Mouse (Mus musculus): Measurements from ENCODE around the gene Bcap29.
A peak's percentile ranks its signal among the peaks of the same experiment; 100 is the strongest.
"Not testable (repeated sequence)": the region's sequence is repeated elsewhere in the genome, so short reads cannot be mapped to it uniquely, and the experiment has no call there.

Gene Bcap29

DNA sequence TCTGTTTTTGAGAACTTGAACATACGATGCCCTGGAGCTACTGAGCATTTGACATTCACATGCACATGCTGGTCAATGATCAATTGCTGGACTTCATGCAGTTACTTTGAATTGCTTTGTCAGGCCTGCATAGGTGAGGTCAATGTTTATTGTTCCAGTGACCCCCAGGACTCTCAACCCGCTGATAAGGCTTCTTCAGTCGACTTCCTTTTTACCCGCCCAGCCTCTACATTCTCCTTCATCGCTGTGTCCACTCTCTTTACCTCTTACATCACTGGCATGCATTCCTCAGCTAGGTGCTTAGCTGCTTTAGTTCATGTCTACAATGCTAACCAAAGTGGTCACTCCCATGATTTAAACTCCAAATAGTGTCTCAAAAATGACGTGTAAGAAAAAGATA lies 30.9 kb downstream of the Bcap29 start:
- H3K27me3 ChIP-seq (ENCODE audit: control insufficient read depth, insufficient read depth, low read length, poor library complexity, severe bottlenecking) = no peaks in the 10 kb centered on the region
- peaks cover 4% of the 10 kb centered on the region; the same call in 1 of the 2 replicates for H3K36me3 ChIP-seq (ENCODE audit: control insufficient read depth, insufficient read depth, low read length, poor library complexity, severe bottlenecking)
- no peak for DNase-seq (ENCODE audit: low read depth, low spot score)

DNA sequence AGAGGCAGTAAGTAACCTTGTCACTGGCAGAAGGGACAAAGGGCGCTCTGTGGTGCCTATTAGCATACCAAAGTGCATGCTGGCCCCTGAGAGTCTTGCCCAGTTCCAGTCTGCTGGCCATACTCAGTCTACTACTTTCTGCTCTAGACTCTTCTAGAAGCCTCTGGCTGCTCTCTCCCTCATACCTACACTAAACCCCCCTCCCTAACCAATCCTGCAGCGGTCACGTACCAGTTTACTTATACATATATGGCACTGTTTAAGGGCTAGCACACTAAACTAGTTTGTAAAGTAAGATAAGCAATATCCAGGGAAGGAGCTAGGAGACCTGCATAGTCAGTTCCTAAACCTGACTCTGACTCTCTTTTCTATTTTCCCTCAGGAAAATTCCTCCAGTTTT lies 40.2 kb downstream of the Bcap29 start:
- no peaks in the 10 kb centered on the region for H3K27me3 ChIP-seq (ENCODE audit: control insufficient read depth, insufficient read depth, low read length, poor library complexity, severe bottlenecking)
- no peak for DNase-seq (ENCODE audit: low read depth, low spot score)

DNA sequence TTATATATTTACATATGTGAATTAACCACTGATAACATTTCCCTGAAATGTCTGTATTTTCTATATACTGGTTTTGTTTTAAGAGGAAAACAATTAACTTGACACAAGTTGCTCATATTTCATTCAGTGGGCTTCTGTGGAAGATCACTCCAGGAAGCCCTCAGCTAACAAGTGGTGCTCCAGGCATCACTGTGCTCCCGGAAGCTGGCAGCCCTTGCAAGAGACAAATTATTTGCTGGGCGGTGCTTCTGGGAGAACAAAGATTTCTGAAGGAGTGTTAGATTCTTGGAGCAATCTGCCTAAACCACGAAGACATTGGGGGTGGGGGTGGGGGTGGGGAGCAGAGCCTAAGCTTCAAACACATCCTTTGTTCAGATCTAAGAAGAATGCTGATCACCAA lies 42.4 kb downstream of the Bcap29 start:
- no peak for DNase-seq (ENCODE audit: low read depth, low spot score)

More for the DNA sequence above, 40.2 kb downstream of the Bcap29 start:
- peaks cover 1% of the 10 kb centered on the region for H3K36me3 ChIP-seq (ENCODE audit: control insufficient read depth, insufficient read depth, low read length, poor library complexity, severe bottlenecking)

DNA sequence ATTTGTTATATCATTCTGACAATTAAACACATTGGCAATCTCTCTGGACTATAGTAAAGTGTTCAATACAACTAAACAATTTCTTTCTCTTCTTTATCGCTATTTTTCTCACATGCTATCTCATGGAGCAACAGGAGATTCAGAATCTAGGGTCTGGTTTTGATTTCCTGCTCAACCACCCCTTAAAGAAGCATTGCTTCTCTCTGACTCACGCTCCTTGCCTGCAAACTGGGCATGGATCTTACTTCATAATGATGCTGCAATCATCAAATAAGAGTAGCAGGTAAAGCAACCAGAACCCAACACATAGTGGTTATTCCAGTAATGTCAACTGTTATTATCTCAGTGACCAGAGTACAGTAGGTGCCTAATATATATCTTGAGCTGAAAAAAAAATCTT lies 50.7 kb downstream of the Bcap29 start:
- Histone ChIP-seq H3K36me3 (ENCODE audit: control insufficient read depth, insufficient read depth, low read length, poor library complexity, severe bottlenecking) (no peaks in the 10 kb centered on the region), H3K27me3 (ENCODE audit: control insufficient read depth, insufficient read depth, low read length, poor library complexity, severe bottlenecking) (no peaks in the 10 kb centered on the region)
- DNase-seq (ENCODE audit: low read depth, low spot score) = no peak

More for the DNA sequence above, 42.4 kb downstream of the Bcap29 start:
- Histone ChIP-seq H3K27me3 (ENCODE audit: control insufficient read depth, insufficient read depth, low read length, poor library complexity, severe bottlenecking) (no peaks in the 10 kb centered on the region), H3K36me3 (ENCODE audit: control insufficient read depth, insufficient read depth, low read length, poor library complexity, severe bottlenecking) (peaks cover 1% of the 10 kb centered on the region; the same call in 1 of the 2 replicates)

DNA sequence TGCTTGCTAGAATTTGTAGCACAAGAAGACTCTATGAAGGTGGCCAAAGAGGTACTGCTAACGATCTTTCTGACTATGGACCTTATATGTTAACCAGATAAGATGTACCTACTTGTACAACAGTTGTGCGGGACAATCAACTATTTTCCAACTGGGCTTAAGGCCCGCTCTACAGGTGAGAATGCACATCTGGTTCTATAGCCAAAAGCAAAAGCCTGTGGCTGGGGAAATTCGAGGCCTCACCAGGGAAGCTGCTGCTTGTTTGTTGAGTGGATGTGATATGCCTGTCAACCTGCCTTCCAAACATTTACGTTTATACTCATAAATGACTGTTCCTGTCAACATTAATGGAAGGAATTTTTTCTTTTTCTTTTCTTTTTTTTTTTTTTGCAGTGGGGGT lies 52.4 kb downstream of the Bcap29 start:
- Histone ChIP-seq H3K27me3 (ENCODE audit: control insufficient read depth, insufficient read depth, low read length, poor library complexity, severe bottlenecking) (no peaks in the 10 kb centered on the region), H3K36me3 (ENCODE audit: control insufficient read depth, insufficient read depth, low read length, poor library complexity, severe bottlenecking) (no peaks in the 10 kb centered on the region)
- DNase-seq (ENCODE audit: low read depth, low spot score) = no peak

DNA sequence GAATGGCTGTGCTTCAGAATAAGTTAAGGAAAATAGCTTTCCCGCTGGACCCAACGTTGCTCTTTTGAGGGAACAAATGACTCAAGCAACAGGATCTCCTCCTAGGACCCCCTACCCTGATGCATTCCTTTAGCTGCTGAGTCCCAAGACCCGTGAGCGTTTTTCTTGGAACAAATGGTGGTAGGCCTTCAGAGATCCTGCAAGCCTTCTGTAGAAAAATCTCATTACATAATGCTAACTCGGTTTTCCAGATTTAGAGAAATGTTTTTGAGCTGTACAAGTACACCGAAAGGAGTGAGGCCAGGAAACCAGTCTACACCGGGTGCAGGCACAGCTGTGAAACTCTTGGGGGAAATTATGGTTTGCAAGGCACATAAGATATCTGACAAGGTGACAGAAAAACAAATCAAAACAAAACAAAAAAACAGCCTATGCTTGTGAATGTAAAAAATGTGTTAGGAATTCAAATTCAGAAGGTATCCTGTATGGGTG lies 53.1 kb downstream of the Bcap29 start:
- H3K27me3 ChIP-seq (ENCODE audit: control insufficient read depth, insufficient read depth, low read length, poor library complexity, severe bottlenecking) = no peaks in the 10 kb centered on the region
- no peak for DNase-seq (ENCODE audit: low read depth, low spot score)
- H3K36me3 ChIP-seq (ENCODE audit: control insufficient read depth, insufficient read depth, low read length, poor library complexity, severe bottlenecking) = no peaks in the 10 kb centered on the region

DNA sequence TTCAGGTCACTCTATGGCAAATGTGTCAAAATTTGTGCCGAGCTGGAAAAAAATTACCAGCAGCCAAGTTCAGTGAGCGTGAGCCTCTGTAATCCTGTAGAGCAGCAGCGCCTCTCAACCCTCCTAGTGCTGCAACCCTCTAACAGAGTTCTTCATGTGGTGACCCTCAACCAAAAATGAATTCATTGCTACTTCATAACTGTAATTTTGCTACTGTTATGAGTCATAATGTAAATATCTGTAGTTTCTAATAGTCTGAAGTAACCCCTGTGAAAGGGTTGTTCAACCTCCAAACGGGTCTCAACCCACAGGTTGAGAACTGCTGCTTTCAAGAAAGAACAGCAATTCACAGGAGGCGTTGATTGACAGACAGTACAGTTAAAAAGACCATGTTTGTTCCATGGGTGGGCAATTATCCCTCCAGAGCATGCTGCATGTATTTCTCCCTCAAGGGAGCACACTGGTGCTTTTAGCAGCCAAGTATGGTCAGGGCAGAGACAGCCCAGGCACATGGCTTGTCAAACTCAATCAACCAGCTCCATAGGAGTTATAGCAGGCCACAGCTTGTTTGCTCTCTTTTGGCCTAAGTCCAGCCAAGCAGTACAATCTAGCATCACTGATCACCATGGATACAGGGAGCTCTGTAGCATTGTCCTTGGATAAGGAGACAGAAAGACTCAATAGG lies 53.7 kb downstream of the Bcap29 start:
- no peaks in the 10 kb centered on the region for H3K27me3 ChIP-seq (ENCODE audit: control insufficient read depth, insufficient read depth, low read length, poor library complexity, severe bottlenecking)
- no peaks in the 10 kb centered on the region for H3K36me3 ChIP-seq (ENCODE audit: control insufficient read depth, insufficient read depth, low read length, poor library complexity, severe bottlenecking)
- DNase-seq (ENCODE audit: low read depth, low spot score) = no peak

DNA sequence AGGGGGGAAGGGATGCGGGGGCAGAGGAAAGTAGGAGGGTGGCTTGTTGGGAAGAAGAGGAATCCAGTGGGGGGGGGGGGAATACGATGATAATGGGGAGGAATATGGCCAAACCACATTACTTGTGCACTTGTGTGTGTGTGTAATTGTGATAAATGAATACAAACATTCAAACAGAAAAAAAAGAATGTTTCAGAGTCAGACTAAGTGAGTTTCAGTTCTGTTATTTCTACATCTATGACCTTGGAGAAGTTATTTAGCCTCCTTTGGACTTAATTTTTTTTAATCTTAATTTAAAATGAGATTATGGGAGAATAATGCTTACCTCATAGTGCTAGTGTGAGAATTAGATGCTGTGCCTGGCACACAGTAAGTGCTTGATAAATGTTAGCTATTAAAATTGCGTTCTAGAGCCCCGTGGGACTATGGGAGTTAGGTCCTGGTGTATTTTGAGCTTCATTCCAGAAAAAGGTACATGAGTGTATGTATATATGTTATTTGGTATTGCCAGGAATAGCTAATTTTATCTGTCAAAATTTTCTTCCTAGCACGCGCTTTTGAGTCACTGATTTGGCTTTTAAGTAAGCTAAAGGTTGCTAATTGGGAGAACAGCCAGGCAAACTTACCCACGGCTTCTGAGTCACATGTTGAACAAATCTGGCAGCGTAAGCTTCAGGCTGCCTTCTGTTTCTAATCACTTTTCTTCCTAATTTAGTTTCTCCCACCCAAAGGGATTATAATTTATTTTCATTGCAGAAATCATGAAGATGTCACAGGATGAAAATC lies 55.6 kb downstream of the Bcap29 start:
- H3K36me3 ChIP-seq (ENCODE audit: control insufficient read depth, insufficient read depth, low read length, poor library complexity, severe bottlenecking) = no peaks in the 10 kb centered on the region
- H3K27me3 ChIP-seq (ENCODE audit: control insufficient read depth, insufficient read depth, low read length, poor library complexity, severe bottlenecking) = no peaks in the 10 kb centered on the region
- DNase-seq (ENCODE audit: low read depth, low spot score) = no peak

DNA sequence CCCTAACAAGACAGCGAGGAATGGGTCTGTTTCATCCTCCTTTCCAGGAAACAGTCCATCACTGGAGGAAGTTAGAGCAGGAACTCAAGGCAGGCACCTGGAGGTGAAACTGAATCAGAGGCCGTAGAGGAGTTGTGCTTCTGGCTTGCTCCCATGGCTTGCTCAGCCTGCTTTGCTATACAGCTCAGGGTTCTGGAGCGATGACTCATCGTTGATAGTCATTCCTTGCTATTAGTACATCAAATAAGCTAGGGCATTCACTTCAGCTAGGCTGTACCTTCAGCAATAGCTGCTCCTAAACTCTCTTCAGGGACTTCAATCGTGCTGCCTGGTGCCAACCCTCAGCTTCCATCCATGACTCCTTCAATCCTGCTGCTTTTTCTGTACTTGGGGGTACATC lies 60.0 kb downstream of the Bcap29 start:
- no peaks in the 10 kb centered on the region for H3K27me3 ChIP-seq (ENCODE audit: control insufficient read depth, insufficient read depth, low read length, poor library complexity, severe bottlenecking)

DNA sequence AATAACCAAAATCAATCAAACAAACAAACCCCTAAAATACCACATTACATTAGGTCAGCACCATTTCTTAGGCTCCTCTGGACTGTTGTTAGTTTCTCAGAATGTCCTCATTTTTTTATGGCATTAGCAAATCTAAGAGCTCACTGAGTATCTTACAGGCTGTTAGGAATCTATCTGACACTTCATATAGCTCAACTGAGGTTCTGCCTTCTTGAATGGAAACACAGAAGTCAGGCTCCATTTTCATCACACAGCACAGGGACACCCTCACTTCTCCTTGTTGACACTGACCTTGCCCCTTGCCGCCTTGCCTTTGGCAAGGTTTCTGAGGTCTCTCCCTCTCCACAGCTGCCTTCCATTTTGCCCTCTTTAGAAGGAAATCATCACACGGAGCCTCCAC lies 64.7 kb downstream of the Bcap29 start:
- Histone ChIP-seq H3K27me3 (ENCODE audit: control insufficient read depth, insufficient read depth, low read length, poor library complexity, severe bottlenecking) (no peaks in the 10 kb centered on the region), H3K36me3 (ENCODE audit: control insufficient read depth, insufficient read depth, low read length, poor library complexity, severe bottlenecking) (no peaks in the 10 kb centered on the region)
- no peak for DNase-seq (ENCODE audit: low read depth, low spot score)

More for the DNA sequence above, 60.0 kb downstream of the Bcap29 start:
- no peaks in the 10 kb centered on the region for H3K36me3 ChIP-seq (ENCODE audit: control insufficient read depth, insufficient read depth, low read length, poor library complexity, severe bottlenecking)
- no peak for DNase-seq (ENCODE audit: low read depth, low spot score)

DNA sequence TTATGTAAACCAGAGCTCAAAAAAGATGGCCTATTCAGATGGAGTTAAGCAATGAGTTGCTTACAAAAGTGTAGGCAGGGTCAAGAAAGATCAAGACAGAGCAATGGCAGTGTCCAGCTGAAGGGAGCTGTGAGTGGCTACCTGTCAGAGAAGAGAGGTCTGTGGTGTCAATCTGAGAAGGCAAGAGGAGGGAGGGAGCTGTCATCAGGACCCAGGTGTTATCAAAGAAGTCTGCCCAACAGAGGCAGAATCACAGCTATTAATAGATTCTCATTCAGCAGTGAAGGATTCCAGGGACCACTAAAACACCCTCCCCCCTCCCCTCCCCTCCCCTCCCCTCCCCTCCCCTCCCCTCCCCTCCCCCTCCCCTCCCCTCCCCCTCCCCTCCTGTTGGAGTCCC lies 65.8 kb downstream of the Bcap29 start:
- DNase-seq (ENCODE audit: low read depth, low spot score) = no peak
- H3K36me3 ChIP-seq (ENCODE audit: control insufficient read depth, insufficient read depth, low read length, poor library complexity, severe bottlenecking) = no peaks in the 10 kb centered on the region
- no peaks in the 10 kb centered on the region for H3K27me3 ChIP-seq (ENCODE audit: control insufficient read depth, insufficient read depth, low read length, poor library complexity, severe bottlenecking)

DNA sequence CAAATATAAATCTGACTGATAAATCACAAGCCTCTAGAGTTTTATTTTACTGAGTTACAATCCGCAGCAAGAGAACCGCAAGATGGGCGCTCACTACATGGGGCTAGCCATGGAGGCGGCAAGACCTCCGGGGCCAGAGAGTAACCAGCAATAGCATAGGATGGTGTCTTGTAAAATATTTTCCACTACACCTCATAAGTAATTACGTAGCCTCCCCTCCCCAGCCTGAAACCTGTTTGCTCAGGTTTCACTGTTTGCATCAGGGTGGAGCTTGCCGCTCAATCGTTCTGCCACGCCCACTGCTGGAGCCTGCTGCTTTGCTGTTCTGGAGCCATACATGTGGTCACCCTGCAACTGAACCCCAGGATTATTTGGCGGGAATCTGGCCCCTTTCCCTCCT lies 66.9 kb downstream of the Bcap29 start:
- peak; percentile 11 for DNase-seq (ENCODE audit: low read depth, low spot score)
- not testable (repeated sequence) for H3K27me3 ChIP-seq (ENCODE audit: control insufficient read depth, insufficient read depth, low read length, poor library complexity, severe bottlenecking); H3K36me3 ChIP-seq (ENCODE audit: control insufficient read depth, insufficient read depth, low read length, poor library complexity, severe bottlenecking)

DNA sequence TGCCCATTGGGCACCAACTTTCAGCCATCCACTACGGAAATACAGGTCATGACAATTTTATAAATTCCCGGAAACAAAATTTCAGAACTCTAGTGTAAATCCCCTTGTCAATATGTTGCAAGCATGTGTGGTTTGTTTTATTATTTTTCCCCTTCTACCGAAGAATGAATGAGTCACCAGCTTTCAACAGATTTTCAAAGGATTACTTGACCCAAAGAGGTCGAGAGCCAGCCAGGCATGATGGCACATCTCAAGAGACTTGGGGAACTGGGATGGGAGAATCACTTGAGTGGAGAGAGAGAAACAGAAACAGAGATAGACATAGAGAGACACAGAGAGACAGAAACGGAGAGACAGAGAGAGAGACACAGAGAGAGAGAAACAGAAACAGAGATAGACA lies 73.7 kb downstream of the Bcap29 start:
- Histone ChIP-seq H3K27me3 (ENCODE audit: control insufficient read depth, insufficient read depth, low read length, poor library complexity, severe bottlenecking) (no peaks in the 10 kb centered on the region), H3K36me3 (ENCODE audit: control insufficient read depth, insufficient read depth, low read length, poor library complexity, severe bottlenecking) (no peaks in the 10 kb centered on the region)
- no peak for DNase-seq (ENCODE audit: low read depth, low spot score)

DNA sequence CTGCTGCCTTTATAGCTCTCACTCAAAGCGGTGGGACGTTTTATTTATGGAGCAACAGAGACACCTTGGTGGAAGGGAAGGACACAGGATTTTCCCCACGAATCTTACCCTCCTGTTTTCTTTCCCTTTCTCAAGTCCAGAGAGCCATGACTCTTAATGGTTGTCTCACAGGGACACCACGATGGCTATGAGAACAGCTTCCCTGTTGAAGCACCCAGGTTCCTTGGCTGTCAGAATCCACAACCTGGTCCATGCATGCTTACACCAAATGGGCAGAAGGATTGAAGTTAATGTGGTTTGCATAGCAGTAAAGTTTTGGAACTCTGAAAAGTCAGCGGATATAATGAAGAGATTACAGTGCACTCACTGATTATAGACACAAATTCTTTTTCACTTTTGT lies 74.5 kb downstream of the Bcap29 start:
- Histone ChIP-seq H3K36me3 (ENCODE audit: control insufficient read depth, insufficient read depth, low read length, poor library complexity, severe bottlenecking) (no peaks in the 10 kb centered on the region), H3K27me3 (ENCODE audit: control insufficient read depth, insufficient read depth, low read length, poor library complexity, severe bottlenecking) (no peaks in the 10 kb centered on the region)
- DNase-seq (ENCODE audit: low read depth, low spot score) = no peak

DNA sequence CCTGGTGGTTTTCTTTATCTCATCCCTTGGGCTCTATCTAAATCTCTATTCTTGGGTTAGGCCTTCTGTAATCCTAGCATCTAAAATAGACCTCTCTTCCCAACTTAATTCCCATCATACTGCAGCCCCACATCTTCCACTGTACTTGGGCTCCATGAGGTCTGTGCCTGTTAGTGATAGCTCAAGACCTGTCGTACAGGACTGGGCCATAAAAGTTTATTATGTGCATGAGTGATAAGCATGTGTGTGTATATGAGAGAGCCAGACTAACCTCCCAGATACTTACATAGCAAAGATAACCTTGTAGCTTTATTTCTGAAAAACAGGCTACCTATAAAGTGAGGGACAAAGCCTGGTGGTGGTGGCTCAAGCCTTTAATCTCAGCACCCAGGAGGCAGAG lies 80.1 kb downstream of the Bcap29 start:
- H3K36me3 ChIP-seq (ENCODE audit: control insufficient read depth, insufficient read depth, low read length, poor library complexity, severe bottlenecking) = no peaks in the 10 kb centered on the region
- DNase-seq (ENCODE audit: low read depth, low spot score) = no peak
- no peaks in the 10 kb centered on the region for H3K27me3 ChIP-seq (ENCODE audit: control insufficient read depth, insufficient read depth, low read length, poor library complexity, severe bottlenecking)
